Mouse (Mus musculus) right cerebral cortex, adult 2 months (tissue): ENCODE measurements around the gene St8sia1.

Source experiments
- DNase-seq, 2 experiments: peaks; one replicate each; pipeline ENCODE4 v3.0.0; 2021 to 2022; ENCODE audit warnings: low spot score in 2 of 2

St8sia1 gene

DNA sequence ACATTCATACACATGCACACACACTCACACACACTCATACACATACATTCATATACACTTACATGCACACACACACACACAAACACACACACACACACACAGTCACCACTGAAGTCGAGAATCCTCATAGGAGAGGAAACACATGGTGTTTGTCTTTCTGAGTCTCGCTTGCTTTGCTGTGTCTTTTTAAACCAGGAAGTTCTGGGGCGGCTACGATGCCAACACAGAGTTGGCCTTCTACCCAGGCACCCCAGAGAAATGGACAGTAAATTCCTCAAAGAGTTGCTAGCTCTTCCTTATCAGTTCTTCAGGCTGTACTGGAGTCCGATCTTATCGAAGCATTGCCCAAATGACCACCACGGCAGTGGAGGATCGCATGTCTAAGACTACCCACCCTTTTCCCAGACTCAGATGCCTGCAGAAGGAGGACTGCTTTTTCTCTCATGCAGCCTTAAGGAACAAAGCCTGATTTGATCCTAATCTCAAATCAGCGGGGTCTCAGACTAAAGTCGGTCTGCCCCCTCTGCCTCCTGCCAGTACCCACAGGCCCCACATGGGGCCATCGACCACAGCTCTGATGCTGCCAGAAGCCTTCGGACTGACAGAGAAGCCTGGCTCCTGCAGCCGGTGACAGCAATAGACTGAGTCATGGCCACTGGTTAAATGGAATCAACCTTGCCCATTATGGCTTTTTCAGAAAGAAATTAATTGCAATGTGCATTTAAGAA, 171.8 kb downstream of the St8sia1 start:
- no peak for DNase-seq

DNA sequence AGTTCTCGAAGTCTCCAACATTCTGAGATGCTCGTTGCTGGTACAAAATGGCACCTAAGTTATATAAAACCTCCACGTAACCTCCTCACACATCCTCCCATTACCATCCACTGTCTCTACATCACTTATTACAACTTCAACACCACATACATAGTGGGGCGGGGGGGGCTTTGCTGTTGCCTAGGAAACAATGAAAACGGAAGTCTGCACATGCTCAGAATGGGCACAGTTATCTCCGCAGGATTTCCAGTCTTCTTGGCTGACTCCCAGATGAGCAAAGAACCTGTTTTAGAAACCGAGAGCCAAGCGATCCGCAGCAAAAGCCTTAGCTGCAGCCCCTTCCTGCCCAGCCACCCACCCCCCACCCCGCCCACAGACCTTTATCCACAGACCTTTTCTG, 174.5 kb downstream of the St8sia1 start:
- DNase-seq: no peak

- peak in 1 of 2 experiments; percentile 31 for DNase-seq
These were observed 175.9 kb downstream of the St8sia1 start for GRCm38 (mm10) chr6:142788042-142788987.

- no peak for DNase-seq
These were observed 178.1 kb downstream of the St8sia1 start for GRCm38 (mm10) chr6:142786106-142786505.

DNA sequence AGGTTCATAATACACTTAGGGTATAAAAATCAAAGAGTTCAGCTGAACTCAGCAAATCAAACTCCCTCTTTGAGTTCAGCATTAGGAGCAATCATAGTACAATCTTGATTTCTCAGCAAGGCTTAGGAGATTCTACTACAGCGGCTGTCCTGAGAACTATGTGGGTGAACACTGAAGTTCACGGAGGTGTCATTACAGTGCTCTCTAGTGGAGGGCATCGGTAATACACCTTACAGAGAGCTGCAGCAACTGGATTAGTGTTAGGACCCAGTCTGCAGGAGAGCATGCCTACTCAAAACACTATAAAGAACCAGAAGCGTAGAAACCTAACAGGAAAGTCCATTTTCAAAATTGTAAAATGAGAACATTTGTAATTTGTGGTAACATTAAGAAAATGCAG, 178.9 kb downstream of the St8sia1 start:
- DNase-seq: peak in 1 of 2 experiments; percentile 50

DNA sequence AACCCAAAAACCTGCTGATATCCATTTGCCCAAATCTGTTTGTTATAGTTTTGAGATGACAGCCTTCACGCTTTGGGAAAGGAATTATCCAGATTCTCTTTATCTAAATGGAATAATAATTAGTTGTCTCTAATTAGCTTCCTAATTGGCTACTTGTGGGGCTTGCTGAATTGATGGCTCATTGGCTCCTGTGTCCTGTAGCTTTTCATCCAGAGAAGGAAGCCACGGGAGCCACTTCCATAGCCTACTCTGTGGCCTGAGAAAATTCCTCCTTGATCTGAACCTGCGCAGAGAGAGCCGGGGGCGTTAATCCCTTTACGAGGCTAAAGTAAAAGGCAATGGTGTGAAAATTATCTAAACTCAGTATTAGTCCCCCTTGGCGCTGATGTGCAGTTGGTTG, 183.0 kb downstream of the St8sia1 start:
- DNase-seq: no peak

- no peak for DNase-seq
These were observed 183.6 kb downstream of the St8sia1 start for GRCm38 (mm10) chr6:142780574-142781033.

- DNase-seq: no peak
These were observed 184.3 kb downstream of the St8sia1 start for GRCm38 (mm10) chr6:142779812-142780573.

DNA sequence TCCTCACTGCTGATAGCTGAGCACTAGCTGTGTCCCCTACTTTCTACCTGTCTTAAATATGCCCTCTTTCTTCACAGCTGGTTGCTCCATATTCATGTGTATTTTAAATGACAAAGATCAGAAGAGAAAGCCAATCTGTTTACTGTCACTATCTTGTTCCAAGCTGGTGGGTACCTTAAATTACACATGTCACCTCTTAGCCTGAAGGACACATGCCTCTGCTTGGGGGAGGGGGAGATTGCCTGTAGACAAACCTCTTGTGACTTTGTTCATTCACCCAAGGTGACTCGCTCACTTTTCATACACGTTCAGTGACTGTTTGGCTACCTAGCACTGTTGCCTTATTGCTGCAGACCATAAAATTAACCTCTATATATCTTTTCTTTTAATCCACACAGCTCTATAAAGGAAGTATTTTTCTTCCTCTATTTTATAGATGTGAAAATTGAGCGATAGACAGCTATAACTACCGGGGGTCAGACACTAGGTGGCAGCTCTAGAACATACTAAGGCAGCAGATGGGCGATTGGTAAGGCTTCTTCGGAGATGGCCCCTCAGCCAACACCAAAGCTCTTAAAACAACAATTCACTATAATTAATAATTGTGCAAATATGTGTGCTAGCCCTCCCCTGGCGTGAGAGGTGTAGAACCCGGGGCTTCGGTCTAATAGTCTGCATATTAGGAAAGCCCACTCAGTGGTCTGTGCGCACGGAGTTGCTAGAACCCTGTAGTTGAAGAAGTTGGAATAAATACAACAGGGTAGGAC, 185.0 kb downstream of the St8sia1 start:
- peak; percentile 65 to 71 for DNase-seq

DNA sequence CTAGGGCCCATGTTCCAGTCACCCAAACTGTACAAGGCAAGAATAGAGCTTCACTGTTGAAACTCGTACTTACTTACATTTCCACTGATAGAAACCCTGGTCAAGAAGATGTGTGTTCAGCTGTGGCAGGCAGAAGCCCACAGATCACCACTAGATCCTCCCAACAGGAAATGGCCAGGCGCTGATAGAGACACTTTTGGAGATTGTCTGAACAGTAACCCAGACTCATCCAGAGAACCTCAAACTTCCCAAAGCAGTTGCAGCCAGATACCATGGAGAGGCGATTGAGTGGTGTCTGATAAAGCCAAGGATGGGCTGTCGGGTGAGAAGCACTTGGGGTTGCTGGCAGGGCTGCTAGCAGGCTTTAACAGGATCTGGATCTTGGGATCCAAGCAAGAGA, 187.3 kb downstream of the St8sia1 start:
- no peak for DNase-seq

DNA sequence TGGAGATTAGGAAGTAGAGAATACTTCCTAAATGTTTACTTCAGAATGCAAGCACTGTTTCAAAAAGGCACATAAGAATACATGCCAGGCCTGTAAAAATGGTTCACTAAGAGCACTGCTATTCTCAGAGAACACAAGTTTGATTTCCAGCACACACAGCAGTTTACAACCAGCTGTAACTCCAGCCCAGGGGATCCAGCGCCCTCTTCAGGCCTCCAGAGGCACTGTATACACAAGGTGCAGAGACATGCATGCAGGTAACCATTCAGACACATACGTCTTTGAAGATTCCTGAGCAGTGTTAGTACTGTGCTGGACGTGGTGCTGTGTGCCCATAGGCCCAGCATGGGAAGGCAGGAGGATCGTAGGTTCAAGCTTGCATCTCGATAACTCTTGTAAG, 190.7 kb downstream of the St8sia1 start:
- no peak for DNase-seq

GRCm38 (mm10) chr6:142771643-142772042, 192.6 kb downstream of the St8sia1 start:
- DNase-seq: no peak
